Mouse (Mus musculus): ENCODE data around the gene Tal1. TPM values are rescaled to one million over a fixed set of nuclear protein-coding genes. Genes with fewer than 3 reads are reported as not detected.

Gene Tal1
- polyA plus RNA-seq, 1 experiment from 2014 or later: 1.1 TPM

DNA sequence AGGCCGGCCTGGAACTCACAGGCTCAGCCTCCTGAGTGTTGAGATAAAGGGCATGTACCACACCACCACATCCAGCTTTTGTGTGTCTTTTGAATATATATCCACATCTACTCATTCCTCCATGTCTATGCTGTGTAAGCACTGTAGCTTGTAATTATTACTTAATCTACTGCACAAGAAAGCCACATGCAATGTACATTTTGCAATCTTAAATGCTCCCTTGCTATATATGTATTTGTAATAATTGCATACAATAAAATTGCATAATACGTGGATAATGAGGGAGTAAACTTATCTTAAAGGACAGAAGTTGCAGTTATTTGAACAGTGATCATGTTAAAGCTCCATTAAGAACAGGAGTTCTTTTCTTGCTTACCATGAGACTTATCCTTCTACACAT is 64.9 kb downstream of the Tal1 start:
- H3K36me3 ChIP-seq: no peaks in the 10 kb centered on the region
- no peak overlapping the region for H3K4me3 ChIP-seq
- H3K4me1 ChIP-seq (replicated peaks): no peaks in the 10 kb centered on the region
- H3K4me2 ChIP-seq: no peak overlapping the region
- H3K9me3 ChIP-seq (replicated peaks): no peaks in the 10 kb centered on the region
- no peak for ATAC-seq (replicated peaks; ENCODE audit: insufficient number of reproducible peaks, insufficient read depth, low FRiP score, low read depth)
- H3K27me3 ChIP-seq: no peaks in the 10 kb centered on the region
- 74% methylated on average over 2 of the region's 2 CpGs for WGBS
- H3K9ac ChIP-seq: no peak overlapping the region
- H3K27ac ChIP-seq: no peak overlapping the region

Other genes starting within 250 kb of the Tal1 start
- gene Gm12830, start 234.7 kb upstream of the Tal1 start, polyA plus RNA-seq (2015; fragmentation: Nextera tagmentation; extraction: Ambion mirVana): not detected in 2 replicates
- gene Foxd2, start 147.6 kb upstream of the Tal1 start, polyA plus RNA-seq (2015; fragmentation: Nextera tagmentation; extraction: Ambion mirVana): 0.15 TPM in 1 of 2 replicates, not detected in the other
- gene Foxe3, start 130.4 kb upstream of the Tal1 start, polyA plus RNA-seq (2015; fragmentation: Nextera tagmentation; extraction: Ambion mirVana): not detected in 2 replicates
- 60.9 and 62.9 TPM in 2 replicates for gene Cmpk1, start 69.2 kb upstream of the Tal1 start, polyA plus RNA-seq (2015; fragmentation: Nextera tagmentation; extraction: Ambion mirVana)
- gene Stil, start 56.3 kb upstream of the Tal1 start, polyA plus RNA-seq (2015; fragmentation: Nextera tagmentation; extraction: Ambion mirVana): 6.5 and 8.4 TPM in 2 replicates
- gene Pdzk1ip1, start 32.3 kb downstream of the Tal1 start, polyA plus RNA-seq (2015; fragmentation: Nextera tagmentation; extraction: Ambion mirVana): 3.3 and 4.7 TPM in 2 replicates
- gene Cyp4x1, start 77.9 kb downstream of the Tal1 start, polyA plus RNA-seq (2015; fragmentation: Nextera tagmentation; extraction: Ambion mirVana): 0.16 TPM in 1 of 2 replicates, not detected in the other
- not detected in 2 replicates for gene Cyp4a29, start 185.7 kb downstream of the Tal1 start, polyA plus RNA-seq (2015; fragmentation: Nextera tagmentation; extraction: Ambion mirVana)
- not detected in 2 replicates for gene Cyp4a12a, start 242.6 kb downstream of the Tal1 start, polyA plus RNA-seq (2015; fragmentation: Nextera tagmentation; extraction: Ambion mirVana)

Measured in heart, embryonic 15.5 days (tissue).